Mouse (Mus musculus): ENCODE measurements around the gene Plpp4. TPM values are rescaled to one million over a fixed set of nuclear protein-coding genes. Genes with fewer than 3 reads are reported as not detected.

Gene Plpp4
- polyA plus RNA-seq, 1 experiment = not detected

GRCm38 (mm10) chr7:129392835-129393489 lies 136.1 kb downstream of the Plpp4 start:
- no peak for TF ChIP-seq GATA1 (IDR thresholded peaks at IDR 0.05; ENCODE audit: low read length)

GRCm38 (mm10) chr7:129396561-129396960 lies 139.7 kb downstream of the Plpp4 start:
- TF ChIP-seq GATA1 (IDR thresholded peaks at IDR 0.05; ENCODE audit: low read length) = no peak

- TF ChIP-seq GATA1 (IDR thresholded peaks at IDR 0.05; ENCODE audit: low read length) = no peak
These were observed 142.2 kb downstream of the Plpp4 start for GRCm38 (mm10) chr7:129399071-129399470.

- TF ChIP-seq GATA1 (IDR thresholded peaks at IDR 0.05; ENCODE audit: low read length) = no peak
These were observed 146.0 kb downstream of the Plpp4 start for GRCm38 (mm10) chr7:129402695-129403364.

GRCm38 (mm10) chr7:129406069-129406468 lies 149.2 kb downstream of the Plpp4 start:
- TF ChIP-seq GATA1 (IDR thresholded peaks at IDR 0.05; ENCODE audit: low read length) = no peak

- TF ChIP-seq GATA1 (IDR thresholded peaks at IDR 0.05; ENCODE audit: low read length) = no peak
These were observed 155.9 kb downstream of the Plpp4 start for GRCm38 (mm10) chr7:129412695-129413094.

- TF ChIP-seq GATA1 (IDR thresholded peaks at IDR 0.05; ENCODE audit: low read length) = no peak
These were observed 158.3 kb downstream of the Plpp4 start for GRCm38 (mm10) chr7:129415179-129415578.

GRCm38 (mm10) chr7:129421181-129421580 lies 164.3 kb downstream of the Plpp4 start:
- TF ChIP-seq GATA1 (IDR thresholded peaks at IDR 0.05; ENCODE audit: low read length) = no peak

GRCm38 (mm10) chr7:129425554-129425953 lies 168.7 kb downstream of the Plpp4 start:
- no peak for TF ChIP-seq GATA1 (IDR thresholded peaks at IDR 0.05; ENCODE audit: low read length)

- no peak for TF ChIP-seq GATA1 (IDR thresholded peaks at IDR 0.05; ENCODE audit: low read length)
These were observed 172.0 kb downstream of the Plpp4 start for GRCm38 (mm10) chr7:129428794-129429193.

GRCm38 (mm10) chr7:129429903-129430302 lies 173.1 kb downstream of the Plpp4 start:
- no peak for TF ChIP-seq GATA1 (IDR thresholded peaks at IDR 0.05; ENCODE audit: low read length)
